Mouse (Mus musculus) 3T3-L1 (cell line): ENCODE measurements around the gene B4galnt4.
"Not testable (repeated sequence)": the region's sequence is repeated elsewhere in the genome, so short reads cannot be mapped to it uniquely, and the experiment has no call there.

Source experiments
- DNase-seq: peaks from one replicate; pipeline ENCODE4 v3.0.0-alpha.2; 2015; ENCODE audit warnings: low read depth, low spot score

Gene B4galnt4

DNA sequence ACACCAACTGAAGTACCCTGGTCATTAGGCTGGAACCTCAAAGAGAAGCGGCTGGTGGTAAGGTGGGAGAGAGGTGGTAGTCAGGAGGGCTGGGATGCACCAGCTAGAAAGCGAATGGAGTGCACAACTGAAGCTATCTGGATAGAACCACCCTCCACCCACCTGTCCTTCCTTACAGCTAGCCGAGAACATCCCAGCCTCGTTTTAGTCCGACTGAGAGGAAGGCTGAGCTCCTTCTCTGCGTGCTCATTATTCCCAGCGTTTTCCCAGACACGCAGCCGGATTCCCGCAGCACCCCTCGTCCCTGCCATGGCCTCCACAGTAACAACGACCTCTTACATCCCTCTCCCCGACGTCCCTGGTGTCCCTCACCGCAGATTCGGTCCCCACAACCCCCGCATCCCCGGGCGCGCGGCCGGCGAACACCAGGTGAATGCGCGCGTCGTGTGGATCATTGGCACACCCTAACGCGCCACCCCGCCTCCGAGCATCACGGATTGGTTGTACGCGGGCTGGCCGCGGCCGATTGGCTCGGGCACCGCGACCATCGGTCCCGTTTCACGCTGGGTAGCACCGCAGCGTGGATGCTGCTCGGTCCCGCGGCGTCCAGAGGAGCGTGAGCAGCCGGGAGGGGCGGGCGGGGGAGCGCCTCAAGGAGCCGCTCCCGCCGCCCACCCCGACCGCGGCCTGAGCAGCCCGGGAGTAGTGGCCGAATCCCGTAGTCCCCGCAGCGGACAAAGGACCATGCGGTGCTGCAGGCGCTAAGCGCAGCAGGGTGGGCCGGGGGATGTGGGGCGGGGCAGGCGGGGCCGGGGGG, at the start of gene B4galnt4:
Gene B4galnt4, plus strand, starts transcription at position 679 of the 817 bp plus-strand sequence.
- DNase-seq = no peak

- DNase-seq = no peak
These were observed 49.6 kb upstream of the B4galnt4 start for GRCm38 (mm10) chr7:141011238-141011770.

DNA sequence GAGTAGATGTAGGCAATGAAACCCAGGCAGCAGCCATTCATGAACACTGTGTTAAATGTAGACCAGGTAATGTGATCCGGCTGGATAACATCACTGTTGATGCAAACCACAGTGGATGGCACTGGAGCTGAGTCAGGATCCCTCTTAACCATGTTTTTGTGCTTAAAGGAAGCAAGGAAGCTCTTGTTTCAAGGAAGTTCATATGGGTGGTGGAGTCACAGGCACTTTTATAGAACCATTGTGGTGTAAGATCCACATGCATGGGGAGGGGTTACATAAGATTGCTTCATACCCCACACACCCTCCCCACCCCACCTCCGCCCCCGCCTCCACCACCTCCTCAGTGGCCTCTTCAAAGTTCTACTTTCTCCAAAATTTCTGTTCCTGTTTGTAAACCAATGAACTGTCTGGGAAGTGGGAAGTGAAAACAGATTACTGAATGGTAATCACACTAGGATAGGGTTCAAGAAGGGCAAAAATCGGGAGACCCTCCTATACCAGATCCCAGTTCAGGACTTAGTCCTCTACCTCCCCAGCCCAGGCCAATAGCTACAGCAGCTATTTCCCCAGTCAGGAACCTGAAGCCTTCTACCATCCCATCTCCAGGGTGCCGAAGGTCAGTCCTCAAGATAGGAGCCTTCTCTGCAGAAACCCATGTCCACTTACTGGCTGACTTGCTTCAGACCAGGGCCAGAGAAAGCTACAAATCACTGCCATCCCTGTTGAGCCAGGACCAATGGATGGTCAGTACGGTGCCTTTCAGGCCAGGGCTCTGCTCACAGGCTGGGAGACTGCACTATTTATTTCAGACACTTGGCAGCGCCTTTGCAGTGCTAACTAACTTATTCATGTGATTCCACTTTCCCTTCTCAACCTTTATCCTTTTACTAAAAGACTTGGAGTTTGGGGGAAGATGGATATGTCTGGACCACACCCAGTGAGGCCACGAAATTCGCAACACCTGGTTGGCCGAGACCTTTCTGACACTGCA, 43.9 kb upstream of the B4galnt4 start:
- DNase-seq = peak; percentile 34

DNA sequence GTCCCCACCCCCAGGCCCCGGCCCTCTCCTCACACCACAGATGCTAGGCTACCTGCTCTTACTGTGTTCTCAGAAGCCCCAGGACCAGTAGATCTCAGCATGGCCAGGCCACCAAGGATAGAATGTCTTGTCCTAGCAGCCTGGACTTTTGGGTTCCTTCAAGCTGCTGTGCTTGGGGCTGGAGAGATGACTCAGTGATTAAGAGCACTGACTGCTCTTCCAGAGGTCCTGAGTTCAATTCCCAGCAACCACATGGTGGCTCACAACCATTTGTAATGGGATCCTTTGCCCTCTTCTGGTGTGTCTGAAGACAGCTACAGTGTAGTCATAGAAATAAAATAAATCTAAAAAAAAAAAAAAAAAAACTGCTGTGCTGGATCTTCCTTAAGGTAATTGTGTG, 43.1 kb upstream of the B4galnt4 start, which contains the start of gene Ifitm6:
Gene Ifitm6, minus strand, starts transcription at position 101 of the 400 bp plus-strand sequence.
- DNase-seq = not testable (repeated sequence)

DNA sequence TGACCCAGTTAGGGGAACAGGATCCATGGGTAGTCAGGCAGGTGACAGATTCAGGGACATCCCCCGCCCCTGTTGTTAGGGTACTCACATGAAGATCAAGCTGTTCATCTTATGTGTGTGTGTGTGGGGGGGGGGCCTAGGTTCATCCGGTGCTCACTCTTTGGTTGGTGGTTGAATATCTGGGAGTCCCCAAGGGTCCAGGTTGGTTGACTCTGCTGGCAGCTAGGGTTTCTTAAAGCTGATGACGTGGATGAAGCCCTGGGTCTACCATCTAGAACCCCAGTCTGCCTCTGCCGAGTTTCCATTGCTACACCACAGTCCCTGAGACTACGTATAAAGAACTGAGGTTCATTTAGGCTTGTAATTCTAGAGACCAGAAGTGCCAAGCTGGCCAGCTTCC, 41.9 kb upstream of the B4galnt4 start:
- no peak for DNase-seq

DNA sequence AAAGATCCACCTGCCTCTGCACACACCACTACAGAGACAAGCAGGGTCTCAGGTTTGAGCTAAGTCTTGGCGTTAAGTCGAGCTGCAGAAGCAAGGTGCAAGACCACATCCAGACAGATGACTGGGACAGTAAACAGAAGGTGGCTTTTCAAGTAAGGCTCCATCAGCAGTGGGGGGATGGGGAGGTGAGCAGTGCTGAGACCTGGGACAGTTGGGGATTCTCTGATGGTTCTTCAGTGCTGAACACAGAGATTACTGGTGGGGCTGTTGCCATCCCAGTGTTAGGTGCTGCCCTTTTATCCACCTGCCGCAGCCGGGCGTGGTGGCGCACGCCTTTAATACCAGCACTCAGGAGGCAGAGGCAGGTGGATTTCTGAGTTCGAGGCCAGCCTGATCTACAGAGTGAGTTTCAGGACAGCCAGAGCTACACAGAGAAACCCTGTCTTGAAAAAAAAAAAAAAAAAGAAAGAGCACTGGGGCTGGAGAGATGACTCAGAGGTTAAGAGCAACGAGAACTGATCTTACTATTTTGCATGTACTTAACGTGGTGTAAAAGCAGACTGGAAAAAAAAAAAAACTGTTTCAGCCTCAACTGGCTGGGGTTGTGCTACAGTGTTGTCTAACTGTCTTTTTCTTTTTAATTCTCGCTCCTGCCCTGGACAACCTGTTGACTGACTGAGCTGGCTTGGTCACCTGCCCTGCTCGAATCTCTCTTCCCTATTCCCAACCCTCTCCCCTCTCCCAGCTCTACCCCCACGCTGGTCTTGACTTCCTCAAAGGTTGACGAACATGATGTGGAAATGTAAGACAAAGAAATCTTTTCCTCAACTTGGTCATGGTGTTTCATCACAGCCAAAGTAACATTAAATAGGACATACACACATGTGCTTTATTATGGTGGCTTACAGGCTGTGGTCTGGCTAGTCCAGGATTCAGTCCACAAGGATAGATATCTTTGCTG, 39.1 kb upstream of the B4galnt4 start:
- no peak for DNase-seq

GRCm38 (mm10) chr7:141024865-141025838, 35.8 kb upstream of the B4galnt4 start:
- peak; percentile 48 for DNase-seq

- no peak for DNase-seq
These were observed 34.7 kb upstream of the B4galnt4 start for GRCm38 (mm10) chr7:141026097-141026739.

- DNase-seq = no peak
These were observed 34.2 kb upstream of the B4galnt4 start for GRCm38 (mm10) chr7:141026740-141027098.

- no peak for DNase-seq
These were observed 32.1 kb upstream of the B4galnt4 start, which contains the start of gene Gm17387 for GRCm38 (mm10) chr7:141028831-141029230. Gene Gm17387 (plus strand): TSS chr7:141029131.

GRCm38 (mm10) chr7:141030390-141030789, 30.5 kb upstream of the B4galnt4 start:
- no peak for DNase-seq

DNA sequence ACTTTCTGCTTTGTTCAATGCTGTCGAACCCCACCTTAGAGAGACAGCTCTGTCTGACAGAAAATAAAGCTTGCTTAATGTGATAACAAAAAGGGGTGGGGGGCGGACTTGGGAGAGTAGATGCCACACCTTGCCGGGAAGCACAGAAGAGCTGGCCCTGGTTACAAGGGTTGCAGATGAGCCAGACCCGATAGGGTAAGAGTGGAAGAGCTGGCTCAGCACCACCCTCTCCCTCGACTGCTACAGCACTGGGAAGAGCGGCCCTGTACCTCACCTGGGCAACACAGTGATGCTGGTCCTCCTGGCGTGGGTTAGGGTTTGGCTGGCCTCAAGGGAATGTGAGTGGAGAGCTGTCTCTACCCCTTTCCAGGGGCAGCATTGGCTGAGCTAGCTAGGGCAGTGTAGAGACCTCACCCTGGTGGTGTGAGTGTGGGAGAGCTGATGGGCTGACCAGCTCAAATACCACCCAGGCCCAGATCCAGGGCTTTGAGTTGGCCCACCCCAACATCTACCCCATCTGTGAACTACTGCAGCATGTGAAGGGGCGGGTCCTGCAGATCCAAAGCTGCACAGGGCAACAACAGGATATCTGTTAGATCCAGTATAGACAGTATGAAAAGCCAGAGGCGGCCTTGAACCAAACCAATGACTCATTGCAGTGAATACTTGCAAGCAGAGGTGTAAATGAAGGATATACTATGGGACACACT, 28.3 kb upstream of the B4galnt4 start:
- no peak for DNase-seq

DNA sequence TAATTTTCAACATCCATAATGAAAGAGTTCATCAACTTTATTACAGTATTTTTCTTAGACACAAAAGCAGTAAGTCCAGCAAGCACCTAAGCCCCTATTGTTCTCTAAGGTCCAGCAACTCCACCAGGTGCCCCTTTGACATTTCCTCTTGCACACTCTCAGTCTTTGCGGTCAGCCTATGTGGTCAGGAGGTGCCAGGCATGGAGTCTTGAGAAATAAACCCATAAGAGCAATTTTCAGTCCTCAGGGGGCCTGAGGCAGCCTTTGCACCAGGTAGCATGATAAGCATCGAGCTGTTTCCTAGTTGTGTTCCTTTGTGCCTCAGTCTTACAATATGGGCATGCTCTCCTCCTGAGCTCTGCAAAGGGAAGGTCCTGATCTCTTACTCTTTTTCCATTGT, 24.3 kb upstream of the B4galnt4 start:
- DNase-seq = not testable (repeated sequence)

- DNase-seq = no peak
These were observed 22.5 kb upstream of the B4galnt4 start for GRCm38 (mm10) chr7:141038090-141039032.

DNA sequence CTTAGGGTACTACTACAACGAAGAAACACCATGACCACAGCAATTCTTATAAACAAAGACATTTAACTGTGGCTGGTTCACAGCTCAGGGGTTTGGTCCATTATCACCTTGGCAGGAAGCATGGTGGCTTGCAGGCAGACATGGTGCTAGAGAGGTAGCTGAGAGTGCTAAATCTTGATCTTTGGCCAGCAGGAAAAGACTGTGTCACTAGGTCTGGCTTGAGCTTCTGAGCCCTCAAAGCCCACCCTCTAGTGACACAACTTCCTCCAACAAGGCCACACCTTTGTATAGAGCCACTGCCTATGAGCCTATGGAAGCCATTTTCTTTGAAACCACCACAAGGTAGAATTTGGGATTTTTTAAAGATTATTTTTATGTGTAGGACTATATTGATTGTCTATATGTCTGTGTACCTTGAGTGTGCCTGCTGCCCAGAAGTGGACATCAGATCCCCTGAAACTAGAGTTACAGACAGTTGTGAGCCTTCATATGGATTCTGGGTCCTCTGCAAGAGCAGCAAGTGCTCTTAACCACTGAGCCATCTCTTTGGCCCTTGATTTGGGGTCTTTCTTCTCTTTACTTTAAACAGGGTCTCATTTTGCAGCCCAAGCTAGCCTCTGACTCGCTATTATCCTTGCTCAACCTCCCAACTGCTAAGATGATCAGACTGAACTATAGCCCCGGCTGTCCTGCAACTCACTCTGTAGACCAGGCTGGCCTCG, 21.4 kb upstream of the B4galnt4 start:
- no peak for DNase-seq

DNA sequence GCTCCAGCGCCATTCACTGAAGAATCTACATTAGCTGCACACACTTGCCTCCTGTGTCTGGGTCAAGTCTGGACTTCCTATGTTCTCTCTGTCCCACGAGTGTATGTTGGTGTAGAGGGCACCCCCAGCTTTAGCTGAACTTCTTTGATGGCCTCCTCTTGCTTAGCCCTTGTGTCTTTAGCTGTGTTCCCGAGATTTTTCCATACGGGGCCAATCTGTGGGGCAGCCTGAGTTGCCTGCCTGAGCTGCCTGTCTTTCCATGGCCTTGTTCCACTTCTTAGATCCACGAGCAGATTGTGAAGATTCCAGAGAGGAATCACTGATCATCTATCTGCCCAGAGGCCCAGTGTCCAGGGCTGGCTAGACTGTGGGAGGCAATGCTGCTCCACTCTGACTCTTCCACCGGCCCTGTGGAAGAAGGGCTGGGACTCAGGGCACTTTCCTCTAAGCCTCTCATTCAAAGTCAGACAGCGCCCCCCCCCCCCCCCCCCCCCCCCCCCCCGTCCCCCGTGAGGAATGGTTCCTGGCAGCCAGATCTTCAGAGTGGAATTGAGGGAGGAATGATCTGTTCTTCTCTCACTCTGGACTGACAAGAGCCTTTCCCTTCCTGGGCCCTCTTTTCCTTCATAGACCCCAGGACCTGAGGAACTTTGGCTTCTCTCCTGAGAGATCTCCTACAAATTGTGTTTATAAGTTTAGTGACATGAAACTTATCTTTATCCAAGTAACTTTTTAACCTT, 19.9 kb upstream of the B4galnt4 start:
- peak; percentile 44 for DNase-seq
